Mouse (Mus musculus) gastrocnemius, adult 2 months (tissue): ENCODE data around the gene Hs1bp3. TPM values are rescaled to one million over a fixed set of nuclear protein-coding genes. Genes with fewer than 3 reads are reported as not detected.

Source experiments
- DNase-seq: peaks from one replicate; pipeline ENCODE4 v3.0.0; 2022
- H3K27ac ChIP-seq: fragments of 200-600 bp; 2 replicates; pipeline ENCODE4 v1.8.1; 2022; ENCODE audit warnings: mild to moderate bottlenecking
- H3K4me3 ChIP-seq: fragments of 200-600 bp; 2 replicates; pipeline ENCODE4 v1.8.1; 2022; ENCODE audit warnings: mild to moderate bottlenecking, moderate library complexity
- CTCF ChIP-seq: fragments of 200-600 bp; IDR thresholded peaks from 2 replicates; pipeline ENCODE4 v1.8.1; 2022; ENCODE audit warnings: antibody characterized with exemption, mild to moderate bottlenecking, moderate library complexity
- intact Hi-C: fragments of 180-260 bp; cut with DNase I; formaldehyde crosslinking; loops from one replicate; pipeline ENCODE4 v1.15.1; 2025
- total RNA-seq, 2 experiments: library from RNA; stranded (reverse); gene quantifications; 2 replicates each; pipeline ENCODE4 v1.2.3; 2021

Hs1bp3 gene
- total RNA-seq, 2 experiments from 2014 or later = 6.1 to 7.7 TPM

- DNase-seq = no peak
- no peak overlapping the region for H3K4me3 ChIP-seq
- intact Hi-C loops = no loop called here
- H3K27ac ChIP-seq = no peak overlapping the region
- TF ChIP-seq CTCF = no peak
Observed at GRCm38 (mm10) chr12:8310992-8311391, 2.2 kb upstream of the Hs1bp3 start.

GRCm38 (mm10) chr12:8312266-8312665, 966 bp upstream of the Hs1bp3 start:
- intact Hi-C loops = no loop called here
- no peak overlapping the region for H3K27ac ChIP-seq
- TF ChIP-seq CTCF = no peak
- DNase-seq = no peak
- no peak overlapping the region for H3K4me3 ChIP-seq

GRCm38 (mm10) chr12:8313773-8314172, 541 bp downstream of the Hs1bp3 start:
- DNase-seq = no peak
- peak overlapping the region; percentile 87 for H3K27ac ChIP-seq
- intact Hi-C loops = loop anchor here (1.0 kb wide), 1 partner anchor 13 kb away; no protein-coding TSS in a partner anchor
- TF ChIP-seq CTCF = no peak
- peak overlapping the region; percentile 91 for H3K4me3 ChIP-seq

GRCm38 (mm10) chr12:8316541-8316940, 3.3 kb downstream of the Hs1bp3 start:
- intact Hi-C loops = no loop called here

GRCm38 (mm10) chr12:8320084-8320713, 7.0 kb downstream of the Hs1bp3 start:
- TF ChIP-seq CTCF = peak; percentile 100; the same call in 1 of the 2 replicates
- H3K27ac ChIP-seq = no peak overlapping the region
- H3K4me3 ChIP-seq = no peak overlapping the region
- DNase-seq = peak; percentile 89
- intact Hi-C loops = loop anchor here (1.0 kb wide), 1 partner anchor 227 kb away; no protein-coding TSS in a partner anchor

More at GRCm38 (mm10) chr12:8316541-8316940, 3.3 kb downstream of the Hs1bp3 start:
- Histone ChIP-seq H3K27ac (no peak overlapping the region), H3K4me3 (no peak overlapping the region)
- peak; percentile 23; the same call in 1 of the 2 replicates for TF ChIP-seq CTCF
- DNase-seq = no peak

- TF ChIP-seq CTCF = no peak
- intact Hi-C loops = no loop called here
- H3K27ac ChIP-seq = no peak overlapping the region
- H3K4me3 ChIP-seq = no peak overlapping the region
- DNase-seq = no peak
Observed at GRCm38 (mm10) chr12:8321506-8321905, 8.3 kb downstream of the Hs1bp3 start.

GRCm38 (mm10) chr12:8324086-8324485, 10.9 kb downstream of the Hs1bp3 start:
- no peak for TF ChIP-seq CTCF
- no peak for DNase-seq
- Histone ChIP-seq H3K4me3 (no peak overlapping the region), H3K27ac (no peak overlapping the region)
- intact Hi-C loops = no loop called here

GRCm38 (mm10) chr12:8325245-8325942, 12.2 kb downstream of the Hs1bp3 start:
- DNase-seq = peak; percentile 42
- intact Hi-C loops = no loop called here
- H3K4me3 ChIP-seq = peak overlapping the region; percentile 13; the same call in 1 of the 2 replicates
- TF ChIP-seq CTCF = no peak
- H3K27ac ChIP-seq = peak overlapping the region; percentile 84

GRCm38 (mm10) chr12:8325943-8326522, 12.8 kb downstream of the Hs1bp3 start:
- no peak for TF ChIP-seq CTCF
- H3K27ac ChIP-seq = peak overlapping the region; percentile 84
- H3K4me3 ChIP-seq = peak overlapping the region; percentile 13; the same call in 1 of the 2 replicates
- DNase-seq = peak; percentile 49
- intact Hi-C loops = loop anchor here (1.0 to 2.0 kb wide), 2 partner anchors 13 to 119 kb away; partner anchors contain the start of gene Hs1bp3

- H3K4me3 ChIP-seq = peak overlapping the region; percentile 20
- peak; percentile 95 for DNase-seq
- no peak; the same call in none of the 2 replicates for TF ChIP-seq CTCF
- H3K27ac ChIP-seq = peak overlapping the region; percentile 84
- intact Hi-C loops = loop anchor here (1.0 to 2.0 kb wide), 3 partner anchors 14 to 175 kb away; partner anchors contain the start of gene Hs1bp3
Observed at GRCm38 (mm10) chr12:8326825-8327674, 13.8 kb downstream of the Hs1bp3 start.

- Histone ChIP-seq H3K4me3 (no peak overlapping the region), H3K27ac (peak overlapping the region; percentile 84)
- no peak for DNase-seq
- no peak for TF ChIP-seq CTCF
- intact Hi-C loops = loop anchor here (1.0 to 2.0 kb wide), 2 partner anchors 117 to 175 kb away; no protein-coding TSS in a partner anchor
Observed at GRCm38 (mm10) chr12:8327675-8328053, 14.4 kb downstream of the Hs1bp3 start.

- Histone ChIP-seq H3K4me3 (no peak overlapping the region), H3K27ac (no peak overlapping the region)
- TF ChIP-seq CTCF = no peak
- intact Hi-C loops = no loop called here
- DNase-seq = no peak
Observed at GRCm38 (mm10) chr12:8329236-8329635, 16.0 kb downstream of the Hs1bp3 start.
